Mouse (Mus musculus) cerebellum, adult 2 months (tissue): ENCODE data around the gene Mmp24. TPM values are rescaled to one million over a fixed set of nuclear protein-coding genes. Genes with fewer than 3 reads are reported as not detected.

ENCODE experiments used
- DNase-seq, 2 experiments: peaks; one replicate each; pipeline ENCODE4 v3.0.0; 2021
- H3K27ac ChIP-seq: fragments of 200-500 bp; 2 replicates; pipeline ENCODE4 v1.5.1; 2012; ENCODE audit warnings: low read length, control low read depth, inconsistent platforms; ENCODE audit not compliant: insufficient read depth
- H3K27me3 ChIP-seq: fragments of 200-500 bp; 2 replicates; pipeline ENCODE4 v1.6.1; 2012; ENCODE audit warnings: inconsistent platforms, mild to moderate bottlenecking, low read length, moderate library complexity; ENCODE audit not compliant: control insufficient read depth, insufficient read depth
- H3K4me1 ChIP-seq: fragments of 200-500 bp; 2 replicates; pipeline ENCODE4 v1.6.1; 2011; ENCODE audit warnings: low read length; ENCODE audit not compliant: control insufficient read depth, insufficient read depth
- H3K4me3 ChIP-seq: fragments of 200-500 bp; replicated peaks from 2 replicates; pipeline ENCODE3; 2011; ENCODE audit warnings: mild to moderate bottlenecking, low read depth, low read length, control low read depth; ENCODE audit not compliant: insufficient read depth
- CTCF ChIP-seq: fragments of 200-500 bp; IDR thresholded peaks from 2 replicates; pipeline ENCODE4 v1.5.1; 2011; ENCODE audit warnings: low read depth, mild to moderate bottlenecking, control low read depth, low read length, moderate library complexity, borderline replicate concordance; ENCODE audit not compliant: insufficient read depth
- POLR2A ChIP-seq: fragments of 200-500 bp; IDR thresholded peaks from 2 replicates; pipeline ENCODE4 v1.6.1; 2011; ENCODE audit warnings: low read length, control low read depth, borderline replicate concordance; ENCODE audit not compliant: insufficient read depth
- WGBS: fragments of 180-500 bp; shearing (Covaris S2); methylation state at CpG from one replicate; pipeline ENCODE4 v1.1.7; 2018; 5-methylcytosine and 5-hydroxymethylcytosine counted together
- polyA plus RNA-seq: library from polyadenylated mRNA; depleted of rRNA; stranded (reverse); fragments of >200 nt; gene quantifications from 2 replicates; pipeline ENCODE4 v1.2.3, GENCODE M21; 2012

Mmp24 gene
- polyA plus RNA-seq, 1 experiment: 153 TPM

GRCm38 (mm10) chr2:155777688-155777985 lies 2.5 kb downstream of the Mmp24 start:
- H3K27me3 ChIP-seq: no peaks in the 10 kb centered on the region
- peak overlapping the region; percentile 86 for H3K27ac ChIP-seq
- TF ChIP-seq CTCF: no peak
- no peak for TF ChIP-seq POLR2A
- peaks cover 34% of the 10 kb centered on the region for H3K4me1 ChIP-seq
- H3K4me3 ChIP-seq: peak overlapping the region; percentile 58
- DNase-seq: no peak
- 8% methylated on average over 4 of the region's 4 CpGs for WGBS

DNA sequence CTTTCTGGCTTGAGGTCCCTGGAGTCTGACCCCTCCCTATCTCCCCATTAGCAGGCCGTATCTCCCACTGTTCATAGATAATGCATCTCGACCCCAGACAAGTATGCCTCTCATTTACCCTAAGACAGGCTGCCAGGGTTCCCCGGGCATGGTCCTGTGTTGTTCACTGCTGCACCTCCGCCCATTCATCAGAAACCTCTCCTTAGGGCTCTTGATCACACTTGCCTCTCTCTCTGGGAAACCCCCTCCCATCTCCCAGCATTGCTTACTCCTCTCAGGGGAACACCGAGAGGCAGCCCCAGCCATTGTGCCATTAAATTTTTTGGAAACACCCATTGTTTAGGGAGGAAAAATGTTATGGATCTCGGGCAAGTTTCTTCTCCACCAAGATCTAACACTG lies 2.9 kb downstream of the Mmp24 start:
- H3K4me3 ChIP-seq: peak overlapping the region; percentile 58
- DNase-seq: peak; percentile 44 to 59
- H3K27ac ChIP-seq: peak overlapping the region; percentile 86
- WGBS: 10% methylated on average over 6 of the region's 6 CpGs
- peaks cover 37% of the 10 kb centered on the region for H3K4me1 ChIP-seq
- no peak for TF ChIP-seq CTCF
- 0 out of 2 replicates have a peak, but pooled peaks have one; percentile 3 for TF ChIP-seq POLR2A
- no peaks in the 10 kb centered on the region for H3K27me3 ChIP-seq

- Histone ChIP-seq H3K4me3 (peak overlapping the region; percentile 56), H3K4me1 (peaks cover 39% of the 10 kb centered on the region), H3K27me3 (no peaks in the 10 kb centered on the region), H3K27ac (peak overlapping the region; percentile 86)
- TF ChIP-seq POLR2A (no peak), CTCF (no peak)
- DNase-seq: peak; percentile 59 to 61
- WGBS: 7% methylated on average over 7 of the region's 7 CpGs
Observed at GRCm38 (mm10) chr2:155779066-155779465, 3.9 kb downstream of the Mmp24 start.

- 14% methylated on average over 3 of the region's 3 CpGs for WGBS
- Histone ChIP-seq H3K4me1 (peaks cover 44% of the 10 kb centered on the region), H3K27me3 (no peaks in the 10 kb centered on the region), H3K27ac (peak overlapping the region; percentile 59), H3K4me3 (peak overlapping the region; percentile 41)
- DNase-seq: peak in 1 of 2 experiments; percentile 39
- TF ChIP-seq POLR2A (no peak), CTCF (no peak)
Observed at GRCm38 (mm10) chr2:155779506-155779905, 4.4 kb downstream of the Mmp24 start.

- peak; percentile 62 for DNase-seq
- no peaks in the 10 kb centered on the region for H3K27me3 ChIP-seq
- H3K4me3 ChIP-seq: no peak overlapping the region
- H3K27ac ChIP-seq: peak overlapping the region; percentile 63
- WGBS: 9% methylated on average over 6 of the region's 6 CpGs
- peaks cover 64% of the 10 kb centered on the region for H3K4me1 ChIP-seq
- TF ChIP-seq CTCF: no peak
- TF ChIP-seq POLR2A: no peak
Observed at GRCm38 (mm10) chr2:155784534-155784933, 9.4 kb downstream of the Mmp24 start.

GRCm38 (mm10) chr2:155786905-155787304 lies 11.8 kb downstream of the Mmp24 start:
- WGBS: 32% methylated on average over 5 of the region's 5 CpGs
- DNase-seq: peak; percentile 36 to 44
- peaks cover 56% of the 10 kb centered on the region for H3K4me1 ChIP-seq

DNA sequence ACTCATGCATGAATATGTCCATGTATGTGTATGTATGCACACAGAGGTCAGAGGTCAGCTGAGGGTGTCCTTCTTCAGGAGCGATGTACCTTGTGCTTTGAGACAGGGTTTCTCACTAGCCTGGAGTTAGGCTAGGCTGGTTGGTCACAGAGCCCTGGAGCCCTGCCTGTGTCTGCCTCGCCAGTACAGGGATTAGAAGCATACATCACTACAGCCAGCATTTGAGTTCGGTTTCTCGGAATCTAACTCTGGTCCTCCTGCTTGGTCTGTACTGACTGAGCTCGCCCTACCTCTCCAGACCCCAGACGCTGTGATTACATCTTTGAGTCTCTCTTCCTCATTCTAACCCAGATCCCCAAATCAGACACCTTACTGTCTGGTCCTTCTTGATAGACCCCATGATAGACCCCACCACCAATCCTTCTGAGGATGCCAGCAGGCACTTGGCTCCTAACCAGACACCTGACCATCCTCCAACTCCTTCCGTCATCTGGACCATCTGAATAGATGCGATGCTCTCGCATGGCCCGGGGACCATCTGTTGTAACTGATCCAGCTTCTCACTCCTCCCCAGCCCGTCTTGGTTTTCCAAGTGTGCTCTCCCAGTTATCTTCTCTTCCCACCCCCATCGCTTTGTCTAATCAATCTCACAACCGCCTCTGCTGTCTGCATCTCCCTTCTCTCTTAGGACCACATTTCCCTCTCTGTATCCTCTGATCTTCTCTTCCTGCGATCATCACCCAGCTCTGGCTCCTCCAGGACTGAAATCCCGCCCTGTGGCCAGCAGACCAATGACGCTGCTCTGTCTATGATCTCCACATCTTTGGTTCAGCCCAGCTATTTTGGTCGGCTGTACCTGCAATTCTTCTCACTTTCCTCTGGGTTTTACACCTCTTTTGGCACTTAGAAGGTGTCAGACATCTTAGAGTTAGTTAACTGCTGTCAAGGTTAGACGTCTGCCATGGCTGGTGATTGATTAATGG lies 13.1 kb downstream of the Mmp24 start:
- no peaks in the 10 kb centered on the region for H3K27me3 ChIP-seq
- DNase-seq: peak; percentile 63 to 65
- H3K27ac ChIP-seq: peak overlapping the region; percentile 57
- 11% methylated on average over 18 of the region's 18 CpGs for WGBS
- H3K4me3 ChIP-seq: no peak overlapping the region
- H3K4me1 ChIP-seq: peaks cover 59% of the 10 kb centered on the region
- TF ChIP-seq POLR2A: no peak
- TF ChIP-seq CTCF: no peak

More at GRCm38 (mm10) chr2:155786905-155787304, 11.8 kb downstream of the Mmp24 start:
- Histone ChIP-seq H3K27ac (peak overlapping the region; percentile 78), H3K4me3 (no peak overlapping the region), H3K27me3 (no peaks in the 10 kb centered on the region)
- TF ChIP-seq CTCF (no peak), POLR2A (no peak)

GRCm38 (mm10) chr2:155792899-155793298 lies 17.8 kb downstream of the Mmp24 start:
- peak overlapping the region; percentile 72 for H3K27ac ChIP-seq
- TF ChIP-seq CTCF (no peak), POLR2A (no peak)
- peak in 1 of 2 experiments; percentile 56 for DNase-seq

More at GRCm38 (mm10) chr2:155792899-155793298, 17.8 kb downstream of the Mmp24 start:
- Histone ChIP-seq H3K27me3 (no peaks in the 10 kb centered on the region), H3K4me3 (no peak overlapping the region), H3K4me1 (peaks cover 66% of the 10 kb centered on the region)
- WGBS: 12% methylated on average over 12 of the region's 12 CpGs
